Mouse (Mus musculus): ENCODE measurements around the gene Pnmal2. TPM values are rescaled to one million over a fixed set of nuclear protein-coding genes. Genes with fewer than 3 reads are reported as not detected.

The Pnmal2 gene
- 8.9 and 9.2 TPM in 2 replicates for polyA plus RNA-seq (2012; rRNA removed)

DNA sequence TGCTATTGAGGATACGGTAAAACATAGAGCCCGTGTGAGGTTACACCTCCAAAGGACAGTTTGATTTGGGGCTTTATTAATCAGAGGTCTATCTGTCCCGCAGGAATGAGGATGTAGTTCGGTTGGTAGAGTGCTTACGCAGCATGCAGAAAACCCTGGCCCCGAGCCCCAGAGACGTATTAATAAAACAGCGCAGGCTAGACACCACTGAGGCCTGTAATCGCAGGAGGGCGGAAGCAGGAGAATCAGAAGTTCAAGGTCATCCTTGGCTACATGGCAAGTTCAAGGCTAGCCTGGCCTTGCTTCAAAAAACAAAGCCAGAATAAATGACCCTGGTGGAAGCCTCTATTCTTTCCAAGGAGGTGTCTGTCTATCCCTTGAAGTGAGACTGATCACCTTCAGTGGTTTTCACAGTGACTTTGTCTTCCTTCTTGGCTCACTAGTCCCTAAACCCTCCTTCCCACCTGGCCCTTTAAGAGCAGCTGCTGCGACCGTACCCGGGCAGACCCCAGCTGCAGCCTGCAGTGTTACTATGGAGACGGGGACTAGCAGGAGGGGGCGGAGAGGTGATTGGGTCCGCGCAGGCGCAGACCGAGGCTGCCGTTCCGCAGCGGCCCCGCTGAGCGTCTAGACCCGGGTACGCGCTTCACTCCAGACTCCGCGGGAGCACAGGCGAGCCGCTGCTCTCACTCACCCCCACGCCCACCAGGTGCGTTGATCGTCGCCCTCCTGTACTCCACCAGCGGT is at the start of gene Pnmal2:
Gene Pnmal2 (plus strand): TSS at position 622 of the 747 bp plus-strand sequence.

DNA sequence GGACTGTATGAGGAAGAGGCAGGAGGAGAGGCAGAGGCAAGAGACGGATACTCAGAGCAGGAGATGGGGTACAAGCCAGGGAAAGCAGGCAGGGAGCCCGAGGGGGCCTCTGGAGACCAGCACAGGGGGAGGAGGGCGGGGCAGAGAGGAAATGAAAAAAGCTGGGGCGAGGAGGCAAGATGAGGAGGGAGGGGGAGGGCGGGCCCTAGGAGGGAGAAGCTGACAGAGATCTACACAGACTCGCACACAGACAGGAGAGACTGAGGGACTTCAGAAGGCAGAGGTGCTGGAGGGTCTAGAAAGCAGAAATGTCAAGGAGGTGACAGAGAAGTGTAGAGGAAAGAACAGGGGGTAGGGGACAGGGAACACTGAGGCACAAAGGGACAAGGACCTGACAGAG is 38.2 kb upstream of the Pnmal2 start, which contains the start of gene Ptgir:
Gene Ptgir (plus strand): TSS at position 210 of the 400 bp plus-strand sequence.

DNA sequence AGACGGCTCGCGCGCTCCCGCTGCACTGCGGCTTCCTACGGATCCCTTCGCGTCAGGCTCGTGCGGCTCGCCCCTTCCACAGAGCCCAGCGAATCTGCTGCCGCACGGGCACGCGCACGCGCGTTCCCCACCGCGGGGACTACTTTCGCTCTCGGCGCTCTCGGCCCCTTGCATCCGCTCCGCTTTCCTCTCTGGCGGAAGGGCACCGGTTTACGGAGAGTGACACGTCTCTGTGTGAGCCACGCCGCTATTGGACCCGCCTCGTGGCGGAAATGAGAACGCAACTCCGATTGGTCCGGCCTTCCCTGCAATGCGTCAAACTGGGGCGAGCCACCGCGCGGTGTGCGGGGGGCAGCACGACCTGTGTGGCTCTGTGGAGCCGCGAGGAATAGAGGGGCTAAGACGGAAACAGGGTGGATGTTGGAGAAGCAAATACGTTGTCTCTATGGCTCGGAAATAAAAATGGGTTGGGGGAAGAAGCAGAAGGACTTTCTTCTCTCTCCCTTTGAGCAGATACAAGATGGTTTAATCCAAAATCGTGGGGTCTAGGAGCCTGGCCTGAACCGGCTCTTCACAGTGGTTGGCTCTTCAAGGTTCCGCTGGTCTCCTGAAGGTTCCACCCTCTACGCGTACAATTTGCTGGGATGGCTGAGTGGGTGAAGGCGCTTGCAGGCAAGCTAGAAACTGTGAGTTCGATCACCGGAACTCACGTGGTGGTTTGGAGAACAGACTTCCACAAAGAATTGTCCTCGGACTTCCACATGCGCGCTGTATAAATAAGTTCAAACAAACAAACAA is 20.2 kb upstream of the Pnmal2 start, which contains the start of gene Calm3:
Gene Calm3 (minus strand): TSS at position 78 of the 798 bp plus-strand sequence.

DNA sequence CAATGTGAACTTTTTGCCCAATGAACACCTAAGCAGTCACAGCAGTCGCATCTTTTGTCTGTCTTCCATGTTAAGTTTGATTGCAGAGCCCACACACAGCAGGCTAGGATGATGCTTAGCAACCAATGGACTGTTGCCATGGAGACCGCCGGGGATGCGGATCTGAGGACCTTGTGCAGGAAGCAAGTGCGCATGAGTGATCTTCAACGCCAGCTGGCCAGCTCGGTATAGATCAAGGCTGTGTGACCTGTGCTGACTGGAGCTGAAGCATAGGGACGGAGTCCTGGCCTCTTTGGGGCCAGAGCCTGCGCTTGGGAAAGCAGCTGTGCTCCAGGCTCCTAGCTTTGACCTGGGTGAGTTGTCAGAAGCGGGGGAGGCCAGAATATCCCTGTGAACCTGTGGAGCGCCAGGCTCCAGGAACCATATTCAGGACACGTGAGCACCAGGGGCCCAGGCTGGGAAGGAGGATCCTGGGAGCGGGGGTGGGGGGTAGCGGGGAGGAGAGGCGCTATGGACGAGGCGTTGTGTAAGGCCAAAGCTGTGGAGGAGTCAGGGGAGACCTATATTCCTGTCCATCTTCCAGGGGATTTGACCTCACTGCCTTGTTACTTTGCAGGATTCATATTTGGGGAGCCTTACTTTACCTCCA is 15.2 kb downstream of the Pnmal2 start, which contains the start of gene Pnmal1:
Gene Pnmal1 (plus strand): TSS at position 141 of the 649 bp plus-strand sequence.

DNA sequence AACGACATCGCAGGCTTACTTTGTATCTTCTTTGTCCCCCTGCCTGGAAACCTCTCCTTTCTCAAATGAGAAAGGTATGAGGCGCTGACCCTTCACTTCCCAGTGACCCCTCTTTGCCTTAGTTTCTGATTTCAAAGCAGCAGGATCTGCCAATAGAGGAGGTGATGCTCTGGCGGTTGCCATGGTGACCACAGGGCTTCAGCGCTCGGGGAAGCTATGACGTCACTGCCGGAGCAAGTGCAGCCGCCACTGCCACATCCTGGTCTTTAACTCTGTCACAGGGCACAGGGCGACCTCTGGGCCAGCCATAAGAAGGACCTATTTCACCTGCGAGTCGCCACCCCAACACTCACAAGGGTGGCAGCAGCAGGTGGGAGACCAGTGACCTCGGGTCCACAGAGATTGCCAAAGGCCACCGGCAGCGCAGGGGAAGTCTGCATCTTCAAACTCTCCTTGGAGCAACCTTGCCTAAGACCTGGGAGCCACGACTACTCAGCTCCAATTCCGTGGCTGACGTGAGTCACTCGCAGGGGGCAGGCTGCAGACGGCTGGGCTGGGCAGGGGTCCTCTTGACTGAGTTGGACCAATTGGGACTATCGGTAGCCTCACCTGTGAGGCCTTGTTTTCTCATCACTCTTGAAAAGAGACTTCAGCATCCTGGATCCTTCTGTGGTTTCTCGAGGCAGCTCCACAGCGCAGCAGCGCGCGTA is 38.5 kb downstream of the Pnmal2 start, which contains the start of gene Gm42372:
Gene Gm42372 (plus strand): TSS at position 228 of the 710 bp plus-strand sequence.

DNA sequence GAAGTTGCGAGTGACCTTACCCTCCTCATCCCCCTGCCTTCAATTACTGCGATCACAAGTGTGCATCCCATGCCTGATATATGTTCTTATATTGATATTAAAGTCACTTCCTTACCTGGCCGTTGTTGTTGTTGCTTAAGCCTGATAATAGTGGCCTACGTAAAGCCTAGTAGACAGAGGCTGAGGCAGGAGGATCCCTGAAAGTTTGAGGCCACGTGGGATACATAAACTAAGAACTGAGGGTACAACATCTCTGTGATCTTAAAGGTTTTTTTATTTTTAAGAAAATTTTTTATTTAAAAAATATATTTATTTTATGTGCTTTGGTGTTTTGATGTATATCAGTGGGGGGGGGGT is 47.9 kb downstream of the Pnmal2 start, which contains the start of gene Ccdc8:
Gene Ccdc8 (plus strand): TSS at position 258 of the 357 bp plus-strand sequence.

Other genes with a start within 250 kb of the Pnmal2 start
- gene Ceacam9, start 222.8 kb upstream of the Pnmal2 start, polyA plus RNA-seq (2012; rRNA removed) = not detected in 2 replicates
- 375 and 448 TPM in 2 replicates for gene Ap2s1, start 206.3 kb upstream of the Pnmal2 start, polyA plus RNA-seq (2012; rRNA removed)
- gene Slc1a5, start 163.3 kb upstream of the Pnmal2 start, polyA plus RNA-seq (2012; rRNA removed) = 192 and 201 TPM in 2 replicates
- gene Strn4, start 128.8 kb upstream of the Pnmal2 start, polyA plus RNA-seq (2012; rRNA removed) = 133 and 140 TPM in 2 replicates
- gene Fkrp, start 128.0 kb upstream of the Pnmal2 start, polyA plus RNA-seq (2012; rRNA removed) = 27.4 and 39.2 TPM in 2 replicates
- 44.3 and 45.8 TPM in 2 replicates for gene Prkd2, start 101.8 kb upstream of the Pnmal2 start, polyA plus RNA-seq (2012; rRNA removed)
- gene Dact3, start 69.4 kb upstream of the Pnmal2 start, polyA plus RNA-seq (2012; rRNA removed) = 66.8 and 81.5 TPM in 2 replicates
- gene Gng8, start 52.9 kb upstream of the Pnmal2 start, polyA plus RNA-seq (2012; rRNA removed) = 4.2 and 8.5 TPM in 2 replicates
- gene Ptgir, start 38.2 kb upstream of the Pnmal2 start, polyA plus RNA-seq (2012; rRNA removed) = 3.6 and 5.5 TPM in 2 replicates
- gene Calm3, start 20.6 kb upstream of the Pnmal2 start, polyA plus RNA-seq (2012; rRNA removed) = 462 and 594 TPM in 2 replicates
- gene Pnmal1, start 15.0 kb downstream of the Pnmal2 start, polyA plus RNA-seq (2012; rRNA removed) = 0.24 and 0.31 TPM in 2 replicates
- gene Gm42372, start 38.4 kb downstream of the Pnmal2 start, polyA plus RNA-seq (2012; rRNA removed) = 0.05 TPM in 2 replicates
- gene Ccdc8, start 48.0 kb downstream of the Pnmal2 start, polyA plus RNA-seq (2012; rRNA removed) = 1.7 and 2.0 TPM in 2 replicates
- 346 and 370 TPM in 2 replicates for gene Ppp5c, start 83.2 kb downstream of the Pnmal2 start, polyA plus RNA-seq (2012; rRNA removed)
- gene Hif3a, start 117.7 kb downstream of the Pnmal2 start, polyA plus RNA-seq (2012; rRNA removed) = 4.9 and 7.8 TPM in 2 replicates
- 0.12 TPM in 1 of 2 replicates, not detected in the other for gene Psg16, start 129.4 kb downstream of the Pnmal2 start, polyA plus RNA-seq (2012; rRNA removed)
- gene Ceacam3, start 205.6 kb downstream of the Pnmal2 start, polyA plus RNA-seq (2012; rRNA removed) = not detected in 2 replicates

All from colon, adult 2 months (tissue).